Mouse (Mus musculus) CH12.LX (cell line): Measurements from ENCODE around the gene Akr1c19. TPM values are rescaled to one million over a fixed set of nuclear protein-coding genes. Genes with fewer than 3 reads are reported as not detected.

Experiments used
- DNase-seq: peaks from one replicate; pipeline ENCODE4 v3.0.0-alpha.2; 2013; ENCODE audit errors: extremely low read depth
- H3K27ac ChIP-seq: 2 replicates; pipeline ENCODE4 v1.5.1; 2012; ENCODE audit warnings: low read depth, mild to moderate bottlenecking, control low read depth, moderate library complexity; ENCODE audit not compliant: insufficient read depth
- H3K27me3 ChIP-seq: replicated peaks from 2 replicates; pipeline ENCODE3; 2012; ENCODE audit warnings: inconsistent platforms
- H3K36me3 ChIP-seq, 2 experiments: replicated peaks in 1 of 2; 2 replicates each; pipeline versions ENCODE3 to v1.6.1; 2012; ENCODE audit warnings: inconsistent platforms in 1 of 2, low read length in 1 of 2, mild to moderate bottlenecking in 1 of 2, mixed read lengths in 1 of 2, moderate library complexity in 1 of 2; ENCODE audit not compliant: control insufficient read depth in 1 of 2, insufficient read depth in 1 of 2
- H3K4me1 ChIP-seq, 2 experiments: 2 replicates each; pipeline ENCODE4 v1.6.1; 2012; ENCODE audit warnings: inconsistent platforms in 1 of 2, moderate library complexity in 1 of 2; ENCODE audit not compliant: insufficient read depth in 2 of 2, control insufficient read depth in 1 of 2
- H3K4me2 ChIP-seq: 2 replicates; pipeline ENCODE4 v1.6.1; 2012; ENCODE audit warnings: low read depth, mild to moderate bottlenecking, control low read depth; ENCODE audit not compliant: poor library complexity, insufficient read depth, severe bottlenecking
- H3K4me3 ChIP-seq, 3 experiments: fragments of 150-350 bp in 1 of 3; sonication (generic) in 1 of 3; replicated peaks in 1 of 3; 2 replicates each; pipeline versions ENCODE3 to v1.5.1; 2011 to 2012; ENCODE audit warnings: low read depth in 2 of 3, low read length in 2 of 3, mild to moderate bottlenecking in 2 of 3, moderate library complexity in 2 of 3, control low read depth in 1 of 3, improper control_type of control experiment in 1 of 3, inconsistent platforms in 1 of 3, mixed read lengths in 1 of 3; ENCODE audit not compliant: poor library complexity in 1 of 3
- H3K79me2 ChIP-seq: replicated peaks from 2 replicates; pipeline ENCODE4 v1.6.1; 2012; ENCODE audit warnings: mild to moderate bottlenecking, moderate library complexity; ENCODE audit not compliant: control insufficient read depth, poor library complexity, insufficient read depth, severe bottlenecking; ENCODE audit errors: extremely low read depth
- H3K9ac ChIP-seq: 2 replicates; pipeline ENCODE4 v1.6.1; 2012; ENCODE audit warnings: low read depth, mild to moderate bottlenecking, control low read depth, moderate library complexity; ENCODE audit not compliant: insufficient read depth
- H3K9me3 ChIP-seq: replicated peaks from 2 replicates; pipeline ENCODE3; 2012; ENCODE audit warnings: low read length, inconsistent platforms, mixed read lengths
- CHD1 ChIP-seq: IDR thresholded peaks from 2 replicates; pipeline ENCODE4 v1.6.1; 2012; ENCODE audit warnings: low read depth, low read length, improper control_type of control experiment, inconsistent platforms
- CHD2 ChIP-seq: IDR thresholded peaks from 2 replicates; pipeline ENCODE4 v1.6.1; 2011; ENCODE audit warnings: low read length, improper control_type of control experiment
- CTCF ChIP-seq, 2 experiments: IDR thresholded peaks in 1 of 2; conservative IDR thresholded peaks in 1 of 2; 2 replicates each; pipeline ENCODE4 v1.5.1; 2011 to 2012; ENCODE audit warnings: low read depth in 2 of 2, low read length in 2 of 2, improper control_type of control experiment in 1 of 2, inconsistent platforms in 1 of 2, mild to moderate bottlenecking in 1 of 2, moderate library complexity in 1 of 2
- EP300 ChIP-seq: IDR thresholded peaks from 2 replicates; pipeline ENCODE4 v1.6.1; 2011; ENCODE audit warnings: low read length, improper control_type of control experiment
- ETS1 ChIP-seq: conservative IDR thresholded peaks from 2 replicates; pipeline ENCODE4 v1.6.1; 2012; ENCODE audit warnings: low read depth, mild to moderate bottlenecking, inconsistent platforms, low read length, improper control_type of control experiment, moderate library complexity
- IRF4 ChIP-seq: IDR thresholded peaks from 2 replicates; pipeline ENCODE4 v1.6.1; 2014; ENCODE audit warnings: low read depth, mild to moderate bottlenecking, inconsistent platforms, low read length, improper control_type of control experiment
- MAFK ChIP-seq: IDR thresholded peaks from 2 replicates; pipeline ENCODE4 v1.6.1; 2011; ENCODE audit warnings: low read length, improper control_type of control experiment; ENCODE audit not compliant: insufficient replicate concordance
- MAX ChIP-seq: IDR thresholded peaks from 2 replicates; pipeline ENCODE4 v1.6.1; 2011; ENCODE audit warnings: low read length, improper control_type of control experiment
- MAZ ChIP-seq: IDR thresholded peaks from 2 replicates; pipeline ENCODE4 v1.6.1; 2012; ENCODE audit warnings: low read depth, mild to moderate bottlenecking, inconsistent platforms, low read length, improper control_type of control experiment, moderate library complexity
- MEF2A ChIP-seq: IDR thresholded peaks from 2 replicates; pipeline ENCODE4 v1.6.1; 2014; ENCODE audit warnings: low read depth, mild to moderate bottlenecking, inconsistent platforms, low read length, improper control_type of control experiment, borderline replicate concordance
- MXI1 ChIP-seq: IDR thresholded peaks from 2 replicates; pipeline ENCODE4 v1.6.1; 2011; ENCODE audit warnings: mild to moderate bottlenecking, low read depth, low read length, improper control_type of control experiment
- NELFE ChIP-seq: IDR thresholded peaks from 2 replicates; pipeline ENCODE4 v1.6.1; 2011; ENCODE audit warnings: low read depth, low read length, improper control_type of control experiment
- NRF1 ChIP-seq: IDR thresholded peaks from 2 replicates; pipeline ENCODE4 v1.6.1; 2014; ENCODE audit warnings: low read depth, mild to moderate bottlenecking, inconsistent platforms, low read length, improper control_type of control experiment, moderate library complexity
- PAX5 ChIP-seq: IDR thresholded peaks from 2 replicates; pipeline ENCODE4 v1.6.1; 2012; ENCODE audit warnings: low read length, inconsistent platforms, mixed read lengths
- POLR2A ChIP-seq: IDR thresholded peaks from 2 replicates; pipeline ENCODE4 v1.6.1; 2011; ENCODE audit warnings: low read depth, mild to moderate bottlenecking, improper control_type of control experiment, low read length
- RCOR1 ChIP-seq: conservative IDR thresholded peaks from 2 replicates; pipeline ENCODE4 v1.6.1; 2012; ENCODE audit warnings: low read depth, mild to moderate bottlenecking, inconsistent platforms, low read length, improper control_type of control experiment
- SMC3 ChIP-seq: IDR thresholded peaks from 2 replicates; pipeline ENCODE4 v1.6.1; 2011; ENCODE audit warnings: low read depth, low read length, improper control_type of control experiment
- ZC3H11A ChIP-seq: IDR thresholded peaks from 2 replicates; pipeline ENCODE4 v1.6.1; 2012; ENCODE audit warnings: low read depth, mild to moderate bottlenecking, inconsistent platforms, low read length, improper control_type of control experiment
- ZKSCAN1 ChIP-seq: IDR thresholded peaks from 2 replicates; pipeline ENCODE4 v1.6.1; 2012; ENCODE audit warnings: low read depth, inconsistent platforms, low read length, improper control_type of control experiment, borderline replicate concordance
- ZMIZ1 ChIP-seq: IDR thresholded peaks from 2 replicates; pipeline ENCODE4 v1.6.1; 2012; ENCODE audit warnings: low read depth, mild to moderate bottlenecking, inconsistent platforms, low read length, improper control_type of control experiment
- dilution Hi-C: fragments of 300-500 bp; cut with MboI; formaldehyde crosslinking; loops from 2 replicates; pipeline ENCODE4 v1.14.3; 2020; ENCODE audit warnings: low sequenced_read_pairs; ENCODE audit not compliant: extremely low pct_unique_long_range_greater_than_20kb, extremely low pct_ligation_motif_present
- in situ Hi-C: fragments of 300-500 bp; cut with MboI; formaldehyde crosslinking; loops from 3 replicates; pipeline ENCODE4 v1.14.3; 2019; ENCODE audit warnings: low sequenced_read_pairs, low pct_ligation_motif_present, low pct_unique_long_range_greater_than_20kb, mixed read lengths
- polyA plus RNA-seq: library from polyadenylated mRNA; unstranded; fragments of >175 nt; gene quantifications from 2 replicates; pipeline ENCODE4 v1.2.1, GENCODE M21; 2012; ENCODE audit warnings: low read depth; ENCODE audit not compliant: insufficient read length
- total RNA-seq, 2 experiments: library from RNA; depleted of rRNA; stranded (reverse); fragments of 300-350 nt in 1 of 2; fragments of >200 nt in 1 of 2; gene quantifications; 2 replicates each; pipeline ENCODE4 v1.2.3; 2012 to 2014

The Akr1c19 gene
- total and polyA plus RNA-seq, 3 experiments: not detected

DNA sequence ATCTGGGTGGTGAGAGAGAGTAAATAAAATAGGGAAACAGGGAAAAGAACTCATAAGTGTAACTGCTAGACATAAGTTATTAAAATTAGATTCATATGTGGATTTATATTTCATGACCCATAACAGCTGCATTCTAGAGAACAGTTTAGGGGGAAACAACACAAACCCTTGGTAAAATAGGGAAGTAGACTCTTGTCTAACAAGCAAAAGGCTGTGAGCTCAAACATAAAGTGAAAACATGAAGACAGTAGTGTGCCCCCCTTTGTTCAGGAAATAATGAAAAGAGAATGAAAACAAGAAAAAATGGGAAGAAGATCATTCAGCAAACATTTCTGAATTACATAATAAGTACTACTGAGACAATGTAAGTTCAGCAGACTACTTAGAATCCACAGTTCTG is 42.4 kb downstream of the Akr1c19 start:
- H3K4me1 ChIP-seq: no peaks in the 10 kb centered on the region
- no peak for TF ChIP-seq RCOR1
- TF ChIP-seq CHD1: no peak
- TF ChIP-seq CHD2: no peak
- no peak for TF ChIP-seq ZKSCAN1
- no peak for TF ChIP-seq CTCF (conservative IDR thresholded peaks at IDR 0.05 in 1 of 2, IDR thresholded peaks at IDR 0.05 in 1 of 2; ENCODE audit: low read depth in 2 of 2, low read length in 2 of 2)
- no peak for TF ChIP-seq EP300
- TF ChIP-seq PAX5: no peak
- no peak for TF ChIP-seq MXI1
- TF ChIP-seq MEF2A: no peak
- no peak for TF ChIP-seq SMC3
- no peak for TF ChIP-seq ZC3H11A
- no peak for TF ChIP-seq MAFK
- TF ChIP-seq POLR2A: no peak
- TF ChIP-seq NRF1: no peak
- no peak for TF ChIP-seq ETS1
- TF ChIP-seq MAZ: no peak
- TF ChIP-seq ZMIZ1: no peak
- TF ChIP-seq NELFE: no peak

DNA sequence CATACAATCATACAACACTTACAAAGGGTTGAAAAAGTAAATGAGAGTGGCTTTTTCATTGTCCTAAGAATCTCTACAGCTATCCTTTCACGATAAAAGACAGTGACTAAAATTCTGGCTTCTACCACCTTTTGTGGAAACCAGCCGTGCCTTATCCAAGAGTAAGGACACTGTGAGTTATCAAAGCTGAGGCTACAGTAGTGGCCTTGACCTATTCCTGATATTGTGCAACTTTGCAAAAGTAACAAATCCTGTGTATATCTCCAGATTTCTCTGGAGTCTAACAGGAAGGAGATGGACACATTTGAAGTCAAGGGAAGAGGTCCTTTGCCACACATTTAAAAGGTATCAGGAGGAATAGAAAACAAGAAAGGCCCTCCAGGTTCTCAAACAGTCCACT is 49.0 kb downstream of the Akr1c19 start:
- H3K27ac ChIP-seq: no peak overlapping the region
- peaks cover 10% of the 10 kb centered on the region for H3K79me2 ChIP-seq
- peaks cover 4 to 6% of the 10 kb centered on the region in 2 experiments; a peak in 2 of 4 replicates for H3K4me1 ChIP-seq
- TF ChIP-seq SMC3: no peak
- no peak for TF ChIP-seq MAX
- no peak for TF ChIP-seq IRF4
- no peak for TF ChIP-seq CTCF (conservative IDR thresholded peaks at IDR 0.05 in 1 of 2, IDR thresholded peaks at IDR 0.05 in 1 of 2; ENCODE audit: low read depth in 2 of 2, low read length in 2 of 2)
- TF ChIP-seq, all 38 proteins: peak for 0
- in situ Hi-C loops: no loop called here
- DNase-seq: no peak
- Histone ChIP-seq H3K9ac (no peak overlapping the region), H3K36me3 (no peaks in the 10 kb centered on the region), H3K9me3 (no peaks in the 10 kb centered on the region), H3K4me3 (no peak overlapping the region), H3K4me2 (peak overlapping the region; percentile 56), H3K27me3 (no peaks in the 10 kb centered on the region)
- dilution Hi-C loops: no loop called here

More for the DNA sequence above, 42.4 kb downstream of the Akr1c19 start:
- Histone ChIP-seq H3K36me3 (peaks cover 2 to 13% of the 10 kb centered on the region in 2 experiments), H3K27ac (no peak overlapping the region), H3K4me2 (no peak overlapping the region), H3K27me3 (no peaks in the 10 kb centered on the region), H3K79me2 (no peaks in the 10 kb centered on the region), H3K4me3 (no peak overlapping the region), H3K9ac (no peak overlapping the region), H3K9me3 (no peaks in the 10 kb centered on the region)
- dilution Hi-C loops (no loop called here), in situ Hi-C loops (no loop called here)
- DNase-seq: no peak
